Mouse (Mus musculus) Muller cell, postnatal 12 days (primary cell): ENCODE data around the gene Gm26661.

Source experiments
- DNase-seq: peaks from one replicate; pipeline ENCODE4 v3.0.0-alpha.2; 2015; ENCODE audit errors: inconsistent ontology term

Gm26661 gene

GRCm38 (mm10) chr14:7819446-7819845 lies 28.1 kb downstream of the Gm26661 start:
- no peak for DNase-seq

DNA sequence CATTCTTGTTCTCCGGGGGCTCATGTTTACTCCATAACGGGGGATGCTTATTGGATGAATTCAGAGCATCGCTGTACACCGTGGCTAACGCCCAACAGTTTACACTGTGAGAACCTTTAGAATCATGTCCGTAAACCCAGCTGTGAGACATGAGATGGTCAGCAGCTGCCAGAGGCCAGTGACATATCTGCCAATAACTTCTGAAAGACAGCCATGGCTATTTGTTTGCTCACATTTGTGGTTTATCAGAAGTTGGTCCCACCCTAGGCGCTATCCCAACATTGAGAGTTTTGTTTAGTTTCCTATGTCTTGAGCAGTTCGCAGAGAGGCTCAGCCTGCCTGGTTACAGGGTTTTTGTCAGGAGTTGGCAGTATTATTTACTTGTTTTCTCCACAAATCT lies 30.0 kb downstream of the Gm26661 start:
- DNase-seq, result peak; percentile 45

DNA sequence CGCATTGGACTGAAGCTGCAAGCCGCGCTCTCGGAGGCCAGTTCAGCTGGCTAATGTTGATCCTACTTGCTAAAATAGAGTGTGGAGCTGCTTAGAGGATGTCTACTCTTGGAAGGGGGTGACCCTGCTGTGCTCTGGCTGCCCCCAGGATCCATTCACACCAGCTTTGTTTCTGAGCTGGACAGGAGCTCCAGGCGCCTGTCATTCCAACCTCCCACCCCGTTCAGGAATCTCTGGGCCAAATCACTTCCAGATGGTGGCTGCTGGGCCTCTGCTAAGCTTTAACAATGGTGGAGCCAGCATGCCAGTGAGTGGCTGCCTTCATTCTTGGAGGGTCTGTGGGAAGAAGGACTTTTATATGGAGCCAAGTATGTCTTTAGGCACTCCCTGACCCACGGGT lies 31.3 kb downstream of the Gm26661 start:
- peak; percentile 91 for DNase-seq

- no peak for DNase-seq
These were observed 33.4 kb downstream of the Gm26661 start for GRCm38 (mm10) chr14:7824651-7825268.

GRCm38 (mm10) chr14:7826151-7826937 lies 35.0 kb downstream of the Gm26661 start:
- peak; percentile 89 for DNase-seq

GRCm38 (mm10) chr14:7829181-7829580 lies 37.8 kb downstream of the Gm26661 start:
- no peak for DNase-seq

DNA sequence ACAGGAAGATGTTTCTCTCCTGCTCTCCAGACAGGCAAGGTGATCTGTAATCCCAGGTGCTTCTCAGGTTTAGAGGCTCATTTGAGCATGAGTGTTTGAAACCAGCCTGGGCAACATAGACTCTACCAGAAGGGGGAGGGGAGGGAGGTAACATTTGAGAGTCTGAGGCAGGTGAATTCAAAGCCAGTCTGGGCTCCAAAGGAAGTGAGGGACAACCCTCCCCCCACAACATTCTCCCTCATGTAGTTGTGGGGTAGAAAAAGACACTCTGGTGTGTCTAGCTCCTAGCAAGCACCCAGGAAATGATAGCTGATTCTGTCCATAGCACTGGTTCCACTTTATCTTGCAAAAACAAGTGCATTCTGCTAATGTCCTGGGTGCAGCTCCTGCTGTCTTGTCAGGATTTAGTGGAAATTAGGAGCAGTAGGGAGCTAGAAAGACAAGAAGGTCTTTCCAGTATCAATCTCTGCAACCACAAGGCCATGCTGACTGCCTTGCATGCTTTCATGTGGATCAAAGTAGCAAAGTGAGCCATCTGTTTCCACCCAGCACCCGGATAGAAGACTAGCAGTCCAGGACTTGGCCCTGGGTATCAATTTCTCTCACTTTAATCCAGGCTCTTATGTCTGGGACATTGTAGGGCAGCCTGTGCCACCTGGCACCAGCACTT lies 40.5 kb downstream of the Gm26661 start:
- DNase-seq, result no peak

DNA sequence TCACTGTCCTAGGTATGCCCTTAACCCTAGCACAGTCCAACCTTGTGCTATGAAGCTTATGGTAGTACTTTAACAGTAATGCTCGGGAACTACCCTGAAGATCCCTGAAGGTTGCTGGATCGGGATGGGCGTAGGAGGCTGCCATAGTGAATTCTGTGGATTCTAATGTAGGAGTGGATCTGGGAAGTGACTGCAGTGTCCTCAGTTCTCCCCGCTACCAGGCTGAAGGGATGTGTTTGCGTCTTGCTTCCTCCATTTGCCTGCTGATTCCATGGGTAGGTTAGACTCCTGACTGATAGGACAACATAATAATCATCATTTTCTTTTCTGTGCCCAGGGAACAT lies 41.0 kb downstream of the Gm26661 start:
- no peak for DNase-seq

DNA sequence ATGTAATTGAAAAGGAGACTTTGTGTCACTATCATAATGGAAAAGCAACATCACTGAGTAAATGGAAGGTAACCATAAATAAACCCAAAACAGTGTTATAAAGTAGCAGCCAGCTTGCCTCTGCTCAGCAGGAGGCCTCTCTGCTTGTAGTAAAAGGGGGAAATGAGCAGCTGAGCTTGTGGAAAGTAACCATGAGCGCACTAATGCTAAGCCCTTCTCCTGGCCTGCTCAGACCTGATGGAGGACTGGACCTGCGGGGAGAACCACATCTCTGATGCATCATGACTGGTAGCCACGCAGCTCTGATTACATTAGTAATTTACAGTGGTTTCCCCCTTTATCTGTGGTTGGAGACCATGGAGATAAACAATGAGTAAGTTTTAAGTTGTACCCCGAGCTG lies 42.1 kb downstream of the Gm26661 start:
- no peak for DNase-seq

- no peak for DNase-seq
These were observed 47.2 kb downstream of the Gm26661 start for GRCm38 (mm10) chr14:7838564-7839089.

DNA sequence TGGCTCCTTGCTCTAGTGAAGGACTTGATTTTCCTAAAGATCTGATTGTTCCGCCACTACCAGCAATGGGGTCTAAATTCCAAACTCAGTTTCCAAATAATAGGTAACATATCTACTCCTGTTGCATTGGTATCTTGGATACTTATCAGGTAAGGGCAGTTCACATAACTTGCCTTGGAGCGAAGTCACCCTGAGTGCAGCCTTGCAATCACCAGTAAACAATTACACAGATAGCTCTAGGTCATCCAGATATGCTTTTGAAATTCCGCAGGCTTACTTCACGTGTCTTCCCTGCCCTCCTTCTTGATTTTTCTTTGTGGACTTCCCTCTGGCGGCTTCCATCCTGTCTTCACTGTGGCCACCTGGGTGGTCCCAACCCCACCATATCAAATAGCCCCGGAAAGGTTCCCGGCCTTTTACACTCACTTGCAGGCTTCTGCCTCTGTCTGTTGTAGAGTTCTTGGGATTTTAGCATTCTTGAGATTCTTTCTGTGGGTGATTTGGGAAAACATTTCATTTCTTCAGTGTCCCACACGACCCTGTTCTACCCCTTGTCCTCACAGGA lies 48.6 kb downstream of the Gm26661 start:
- DNase-seq, result peak; percentile 56
